30 mouse cellular contexts compared by ENCODE assay signal in genomic region chr10:76046754-76047153, GRCm38 (mm10). TPM values are rescaled to one million over a fixed set of nuclear protein-coding genes. Genes with fewer than 3 reads are reported as not detected.
DNase-seq lines count a peak whose midpoint lies in the region; ATAC-seq lines count a peak whose summit lies in the region.
"Had no signal": no experiment of that assay in that cellular context is flagged by ENCODE, and none has a peak within 500 bp of the region (broad histone marks: within the 10 kb centered on the region; RNA-seq: fewer than 3 reads in every experiment).

No protein-coding gene starts in this region.

- H3K4me3 ChIP-seq in intestine, embryonic 14.5 days (ENCODE audit: low read depth, low read length), result no peak overlapping the region
- no peak overlapping the region for H3K4me3 ChIP-seq in intestine, embryonic 15.5 days (replicated peaks)
- no peak overlapping the region for H3K4me3 ChIP-seq in liver, embryonic 16.5 days (ENCODE audit: low read depth, low read length)
- H3K4me3 ChIP-seq: embryonic facial prominence, embryonic 12.5 days; hindbrain, embryonic 12.5 days; kidney, embryonic 15.5 days; left cerebral cortex, adult 2 months; limb, embryonic 13.5 days; midbrain, embryonic 13.5 days had no signal

- no peaks in the 10 kb centered on the region for H3K9me3 ChIP-seq in intestine, embryonic 14.5 days (ENCODE audit: control insufficient read depth, low read length)
- no peaks in the 10 kb centered on the region for H3K9me3 ChIP-seq in intestine, embryonic 15.5 days
- H3K9me3 ChIP-seq in liver, embryonic 16.5 days (replicated peaks; ENCODE audit: control insufficient read depth, low read length), result no peaks in the 10 kb centered on the region
- H3K9me3 ChIP-seq: embryonic facial prominence, embryonic 12.5 days; hindbrain, embryonic 12.5 days; kidney, embryonic 15.5 days; limb, embryonic 13.5 days; midbrain, embryonic 13.5 days had no signal

- peaks cover 11% of the 10 kb centered on the region for H3K36me3 ChIP-seq in intestine, embryonic 14.5 days (ENCODE audit: control insufficient read depth, insufficient read depth, low read length)
- peaks cover 6% of the 10 kb centered on the region for H3K36me3 ChIP-seq in intestine, embryonic 15.5 days
- no peaks in the 10 kb centered on the region for H3K36me3 ChIP-seq in liver, embryonic 16.5 days (ENCODE audit: control insufficient read depth, insufficient read depth)

- no peak overlapping the region for H3K4me2 ChIP-seq in intestine, embryonic 14.5 days (ENCODE audit: low read length)
- no peak overlapping the region for H3K4me2 ChIP-seq in intestine, embryonic 15.5 days (replicated peaks)
- peak overlapping the region; percentile 13; the same call in 1 of the 2 replicates for H3K4me2 ChIP-seq in liver, embryonic 16.5 days (ENCODE audit: low read depth, low read length)
- H3K4me2 ChIP-seq: embryonic facial prominence, embryonic 12.5 days; heart, embryonic 11.5 days; hindbrain, embryonic 12.5 days; kidney, embryonic 15.5 days; limb, embryonic 13.5 days; midbrain, embryonic 13.5 days had no signal

- no peaks in the 10 kb centered on the region; the same call in 1 of the 2 replicates for H3K4me1 ChIP-seq in intestine, embryonic 14.5 days (replicated peaks; ENCODE audit: control insufficient read depth, insufficient read depth, low read length)
- no peaks in the 10 kb centered on the region for H3K4me1 ChIP-seq in intestine, embryonic 15.5 days (replicated peaks)
- H3K4me1 ChIP-seq in liver, embryonic 16.5 days (ENCODE audit: control insufficient read depth, low read depth, low read length), result no peaks in the 10 kb centered on the region
- H3K4me1 ChIP-seq: hindbrain, embryonic 12.5 days; limb, embryonic 13.5 days; midbrain, embryonic 13.5 days had no signal

- no peak for ATAC-seq in intestine, embryonic 14.5 days (replicated peaks; ENCODE audit: low FRiP score, low TSS enrichment, low read depth)
- ATAC-seq in intestine, embryonic 15.5 days, result no peak
- peak; percentile 55 for ATAC-seq in liver, embryonic 16.5 days (ENCODE audit: low read depth)
- no peak for ATAC-seq in monocyte, adult 5-6 weeks (replicated peaks; ENCODE audit: insufficient number of reproducible peaks, low FRiP score, low TSS enrichment, poor library complexity, severe bottlenecking)
- ATAC-seq: CD4-positive, CD25-positive, alpha-beta regulatory T cell, adult 4 months; forebrain, embryonic 14.5 days; midbrain, embryonic 13.5 days had no signal

- H3K27me3 ChIP-seq in intestine, embryonic 14.5 days (replicated peaks; ENCODE audit: control insufficient read depth, insufficient read depth, low read length), result no peaks in the 10 kb centered on the region
- H3K27me3 ChIP-seq in intestine, embryonic 15.5 days (replicated peaks), result no peaks in the 10 kb centered on the region
- no peaks in the 10 kb centered on the region for H3K27me3 ChIP-seq in liver, embryonic 16.5 days (ENCODE audit: control insufficient read depth, insufficient read depth, low read depth, low read length)
- H3K27me3 ChIP-seq: embryonic facial prominence, embryonic 12.5 days; hindbrain, embryonic 12.5 days; kidney, embryonic 15.5 days; limb, embryonic 13.5 days; midbrain, embryonic 13.5 days had no signal

- 13% methylated on average over 1 of the region's 1 CpGs for WGBS in intestine, embryonic 14.5 days
- 6% methylated on average over 1 of the region's 1 CpGs for WGBS in intestine, embryonic 15.5 days
- WGBS in liver, embryonic 16.5 days (ENCODE audit: insufficient replicate concordance), result 5% methylated on average over 1 of the region's 1 CpGs

- H3K9ac ChIP-seq in intestine, embryonic 14.5 days (ENCODE audit: low read length), result no peak overlapping the region
- no peak overlapping the region for H3K9ac ChIP-seq in intestine, embryonic 15.5 days
- no peak overlapping the region for H3K9ac ChIP-seq in liver, embryonic 16.5 days (ENCODE audit: low read depth, low read length)
- H3K9ac ChIP-seq: embryonic facial prominence, embryonic 12.5 days; hindbrain, embryonic 12.5 days; kidney, embryonic 15.5 days; limb, embryonic 13.5 days; midbrain, embryonic 13.5 days had no signal

- no peak overlapping the region for H3K27ac ChIP-seq in intestine, embryonic 14.5 days (ENCODE audit: low read depth)
- no peak overlapping the region for H3K27ac ChIP-seq in intestine, embryonic 15.5 days
- H3K27ac ChIP-seq in liver, embryonic 16.5 days (ENCODE audit: low read length), result peak overlapping the region; percentile 84
- H3K27ac ChIP-seq: embryonic facial prominence, embryonic 12.5 days; hindbrain, embryonic 12.5 days; kidney, embryonic 15.5 days; left cerebral cortex, adult 2 months; limb, embryonic 13.5 days; macrophage; midbrain, embryonic 13.5 days had no signal

- DNase-seq in intestine, embryonic 14.5 days (ENCODE audit: low spot score), result peak; percentile 43
- DNase-seq in 3T3-L1 (ENCODE audit: low read depth, low spot score) (peak; percentile 69), NIH3T3 (ENCODE audit: low read depth) (peak; percentile 41)
- DNase-seq in neural tube, embryonic 10.5 days (ENCODE audit: extremely low spot score, low spot score), result no peak
- DNase-seq: adrenal gland, postnatal 10 days; cerebellum, adult 11 months; cerebellum, adult 9-10 months; cerebellum, postnatal 36 days; embryo, embryonic 11 days; gastrocnemius, postnatal 14 days; heart, postnatal 36 days; kidney, adult 18-20 months; kidney, postnatal 25 days; lung, adult 2 months; lung, postnatal 10 days; right cerebral cortex, postnatal 25 days; thymus, postnatal 4 days had no signal

RNA-seq across cellular contexts. Expression of gene Zfp280b, which starts 14.3 kb away (rescaled TPM):
- 25.2 and 26.7 TPM in 2 replicates for polyA plus RNA-seq in intestine, embryonic 14.5 days (2014; fragmentation: Nextera tagmentation; extraction: Ambion mirVana)
- polyA plus RNA-seq in intestine, embryonic 15.5 days (2015; fragmentation: Nextera tagmentation; extraction: Ambion mirVana), result 18.6 and 18.9 TPM in 2 replicates
- 11.3 TPM in 2 replicates for polyA plus RNA-seq in liver, embryonic 16.5 days (2015; fragmentation: Nextera tagmentation; extraction: Ambion mirVana)
- 4.8 to 11.1 TPM (median 10.7 TPM) in 3 replicates for total RNA-seq in monocyte, adult 5-6 weeks (2017)
